Mouse (Mus musculus) adipocyte (in vitro differentiated cells): ENCODE results near the gene Spta1.

Experiments
- DNase-seq: peaks from one replicate; pipeline ENCODE4 v3.0.0-alpha.2; 2016; ENCODE audit warnings: low spot score

The Spta1 gene

DNA sequence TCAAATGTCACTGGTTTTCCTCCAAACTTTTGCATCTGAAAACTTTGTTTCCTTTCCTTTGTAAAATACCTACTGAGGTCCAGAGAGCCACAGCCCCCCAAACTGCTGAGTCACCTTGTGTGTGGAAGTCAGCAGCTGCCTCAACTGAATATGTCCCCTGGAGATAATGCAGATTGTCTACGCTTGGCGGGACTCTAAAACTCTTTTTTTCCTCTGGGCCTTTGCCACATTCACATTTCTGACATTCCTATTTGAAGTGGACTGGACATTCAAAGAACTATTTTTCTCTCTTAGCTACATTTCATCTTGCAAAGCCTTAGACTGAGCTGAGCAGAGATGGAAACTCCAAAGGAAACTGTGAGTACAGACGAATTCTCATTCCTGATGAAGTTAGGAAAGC lies at the start of gene Spta1:
Gene Spta1 (plus strand): TSS at position 172 of the 400 bp plus-strand sequence.
- DNase-seq, result no peak

DNA sequence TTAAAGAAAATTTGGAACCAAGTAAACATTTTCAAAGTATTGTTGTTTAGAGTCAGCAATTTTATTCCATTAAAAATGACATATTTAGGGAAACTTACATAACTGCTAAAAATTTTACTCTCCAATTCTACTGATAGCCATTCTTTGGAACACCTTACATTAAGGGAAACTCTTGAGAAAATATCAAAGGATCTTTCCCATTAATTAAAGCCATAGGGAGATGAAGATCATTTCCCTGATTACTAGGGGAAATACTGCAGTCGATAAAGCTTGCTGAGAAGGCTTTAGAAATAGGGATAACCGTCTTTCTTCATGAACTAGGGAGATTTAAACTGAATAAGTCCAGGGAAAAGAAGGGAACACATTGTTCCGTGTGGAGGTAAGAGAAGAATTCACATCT lies 41.4 kb upstream of the Spta1 start, which contains the start of gene Olfr424:
Gene Olfr424 (plus strand): TSS at position 301 of the 400 bp plus-strand sequence.
- no peak for DNase-seq

DNA sequence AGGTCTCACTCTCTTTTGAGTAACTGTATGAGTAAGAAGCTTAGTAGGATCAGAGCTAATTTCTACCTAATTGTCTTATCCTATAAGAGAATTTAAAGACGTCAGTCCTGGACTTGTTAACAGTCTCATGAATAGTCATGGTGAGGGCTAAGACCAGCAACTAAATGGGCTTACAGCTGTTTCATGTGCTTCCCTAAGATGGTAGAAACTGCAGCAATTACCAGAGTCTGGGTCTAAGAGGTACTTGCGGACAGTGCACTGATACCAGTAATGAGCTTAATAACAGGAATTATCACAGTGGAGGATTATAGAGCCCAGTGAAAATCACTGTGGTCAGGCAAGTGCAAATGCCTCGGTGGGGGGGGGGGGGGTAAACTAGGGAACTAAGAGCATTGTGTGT lies 40.6 kb upstream of the Spta1 start:
- DNase-seq, result no peak

DNA sequence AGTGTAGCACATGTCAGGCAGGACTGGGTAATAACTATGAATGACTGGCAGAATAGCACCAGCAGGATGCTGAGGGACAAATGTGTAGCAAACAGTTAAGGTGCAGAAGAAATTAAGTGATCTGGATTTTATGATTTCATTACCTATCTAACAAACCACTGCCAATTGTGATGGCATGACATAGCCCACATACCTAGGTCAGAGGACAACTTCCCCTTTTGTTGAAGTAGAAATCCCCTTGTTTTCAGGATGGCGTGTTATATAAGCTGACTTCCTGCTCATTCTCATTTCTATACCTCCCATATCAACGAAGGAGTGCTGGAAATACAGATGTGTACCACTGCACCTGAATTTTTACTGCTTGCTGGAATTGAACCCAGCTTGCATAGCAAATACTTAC lies 31.2 kb upstream of the Spta1 start:
- no peak for DNase-seq

DNA sequence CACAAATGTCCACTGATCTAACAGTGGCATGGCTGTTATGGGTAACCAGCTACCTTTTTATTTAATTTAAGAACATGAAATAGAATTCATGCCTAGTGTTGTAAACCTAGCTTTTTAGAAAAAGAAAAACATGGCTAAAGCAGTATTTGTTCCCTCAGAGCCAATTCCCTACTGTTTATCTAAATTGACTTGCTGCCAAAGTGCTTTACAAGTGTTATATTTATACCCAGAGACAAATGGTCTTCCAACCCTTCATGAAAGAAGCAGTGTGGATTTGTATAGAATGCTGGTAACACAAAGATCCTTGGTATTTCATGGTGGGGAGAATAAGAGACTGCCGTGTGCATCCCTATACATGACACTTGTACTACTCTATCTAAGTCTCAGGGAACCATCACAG lies 25.9 kb upstream of the Spta1 start:
- DNase-seq, result no peak

DNA sequence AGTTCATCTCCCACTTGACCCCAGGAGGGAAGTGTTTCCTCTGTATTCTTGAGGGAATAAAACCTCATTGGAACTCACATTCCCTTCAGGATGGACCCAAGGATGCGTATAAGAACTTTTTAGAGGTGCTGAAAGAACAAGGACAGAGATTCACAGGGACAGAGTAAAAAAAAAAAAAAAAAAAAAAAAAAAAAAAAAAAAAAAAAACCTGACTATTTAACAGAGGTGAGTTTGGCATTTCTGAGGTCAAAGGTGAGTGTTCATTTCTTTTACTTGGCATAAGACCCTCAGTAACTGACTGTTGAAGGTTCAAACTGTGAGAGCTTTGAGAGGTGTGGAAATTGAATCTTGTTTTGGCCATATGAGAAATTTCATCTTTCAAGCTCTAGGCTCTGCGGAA lies 23.3 kb upstream of the Spta1 start:
- DNase-seq, result no peak

DNA sequence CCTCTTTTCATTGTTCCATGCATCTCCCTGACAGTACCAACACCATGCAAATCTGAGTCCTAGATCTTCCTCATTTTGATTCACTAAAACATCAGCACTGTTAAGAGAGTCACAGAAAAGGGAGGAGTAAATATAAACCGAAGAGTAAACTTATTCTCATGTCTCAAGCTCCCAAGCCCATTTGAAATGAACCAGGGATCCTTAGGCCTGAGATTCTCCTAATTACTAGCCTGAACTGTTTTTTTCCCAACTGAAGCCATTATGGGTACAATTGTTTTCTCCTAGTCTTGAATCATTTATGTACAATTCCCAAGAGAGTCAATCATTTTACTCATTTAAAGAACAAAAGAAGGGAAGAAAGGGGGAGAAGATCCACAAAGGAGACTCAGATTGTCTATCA lies 17.2 kb upstream of the Spta1 start, which contains the start of gene Olfr420:
Gene Olfr420 (plus strand): TSS at position 301 of the 400 bp plus-strand sequence.
- no peak for DNase-seq

DNA sequence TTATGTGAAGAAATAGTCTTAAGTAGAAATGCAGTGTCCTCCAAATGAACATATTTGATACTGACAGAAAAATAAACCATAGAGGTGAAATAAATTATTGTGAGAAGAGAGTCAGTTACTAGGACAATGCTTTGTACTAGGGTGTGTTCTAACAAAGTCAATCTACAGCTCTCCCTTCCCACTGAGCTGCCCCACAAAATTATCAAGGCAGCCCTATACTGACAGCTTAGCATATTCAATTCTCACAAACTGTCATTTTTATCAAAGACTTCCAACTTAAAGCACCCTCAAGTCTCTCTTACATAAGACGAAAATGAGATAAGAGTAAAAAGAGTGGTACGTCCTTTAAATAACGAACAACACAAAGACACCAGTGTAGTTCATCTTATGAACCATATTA lies 15.0 kb upstream of the Spta1 start:
- DNase-seq, result no peak

DNA sequence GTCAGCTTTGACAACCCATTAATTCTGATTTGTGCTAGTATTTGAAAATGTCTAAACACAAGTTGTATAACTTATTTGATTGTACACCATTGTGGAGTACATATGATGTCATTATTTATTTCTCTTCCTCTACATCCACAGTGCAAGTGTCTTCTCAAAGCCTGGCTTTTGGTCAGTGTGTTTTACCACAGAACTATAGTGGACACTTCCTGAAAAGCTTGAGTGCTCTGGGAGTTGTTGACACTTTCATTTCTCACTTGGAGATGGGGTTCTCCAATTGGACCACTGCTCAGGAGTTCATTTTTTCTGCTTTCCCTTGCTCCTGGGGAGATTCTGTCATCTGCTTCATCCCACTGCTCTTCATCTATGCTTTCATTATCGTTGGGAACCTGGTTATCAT lies 14.1 kb upstream of the Spta1 start:
- DNase-seq, result no peak

DNA sequence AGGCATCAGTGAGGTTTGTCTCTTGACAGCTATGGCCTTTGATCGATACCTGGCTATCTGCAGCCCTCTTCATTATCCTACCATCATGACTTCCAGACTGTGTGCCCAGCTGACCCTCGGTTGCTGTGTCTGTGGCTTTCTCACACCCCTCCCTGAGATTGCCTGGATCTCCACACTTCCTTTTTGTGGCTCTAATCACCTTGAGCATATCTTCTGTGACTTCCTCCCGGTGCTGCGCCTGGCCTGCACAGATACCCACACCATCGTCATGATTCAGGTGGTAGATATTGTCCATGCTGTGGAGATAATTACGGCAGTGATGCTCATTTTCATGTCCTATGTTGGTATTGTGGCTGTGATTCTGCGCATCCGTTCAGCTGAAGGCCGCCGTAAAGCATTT lies 13.5 kb upstream of the Spta1 start:
- DNase-seq, result no peak

DNA sequence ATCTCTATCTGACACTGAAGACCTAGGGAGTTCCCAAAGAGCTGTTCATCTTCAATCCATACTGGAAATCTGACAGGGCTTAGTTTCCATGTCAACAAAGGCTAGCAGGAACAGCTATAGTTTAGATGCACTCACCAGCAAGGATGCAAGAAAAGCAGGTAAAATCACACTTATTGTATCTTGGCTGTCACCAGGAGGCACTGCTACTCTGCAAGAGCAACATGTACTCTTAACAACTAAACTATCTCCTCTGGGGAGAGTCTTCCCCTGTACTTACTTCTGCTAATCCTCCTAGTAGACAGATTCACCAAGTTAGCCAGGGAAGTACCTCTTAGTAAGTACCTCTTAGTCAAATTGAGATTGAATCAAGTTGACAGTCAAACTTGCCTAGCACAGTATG lies 3.6 kb upstream of the Spta1 start:
- DNase-seq, result no peak

DNA sequence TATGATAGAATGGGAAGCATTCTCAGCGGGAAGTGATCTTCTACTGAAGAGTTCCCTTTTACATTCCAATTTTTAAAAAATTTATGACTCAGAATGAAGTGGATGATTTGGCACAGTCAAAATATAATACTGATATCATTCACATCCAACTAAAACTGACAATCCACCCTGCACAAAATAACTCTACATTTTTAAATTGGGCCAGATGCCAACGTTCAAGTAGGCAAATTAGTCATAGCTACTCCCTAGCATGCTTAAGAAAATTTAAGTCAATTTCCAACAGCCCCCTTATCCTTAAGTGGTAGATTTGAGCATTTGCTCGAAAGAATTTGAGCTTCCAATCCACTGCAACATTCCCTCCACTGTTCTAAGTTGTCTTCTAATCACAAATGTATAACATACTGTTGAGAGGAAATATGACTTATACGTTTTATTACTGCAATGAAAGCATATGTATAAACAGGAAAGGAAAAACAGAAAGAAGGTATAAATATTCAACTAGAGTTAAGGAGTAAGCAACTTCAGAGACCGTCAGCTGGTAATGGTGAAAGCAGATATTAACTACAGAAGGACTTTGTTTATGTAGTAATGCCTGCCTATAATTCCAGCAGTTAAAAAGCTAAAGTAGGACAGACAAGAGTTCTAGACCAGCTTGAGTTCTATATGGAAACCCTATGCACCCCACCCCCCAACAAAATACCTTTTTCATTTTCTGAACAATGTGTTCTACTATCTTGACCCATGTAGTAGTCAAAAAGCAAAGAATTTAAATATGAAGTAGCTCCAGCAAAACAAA lies 1.7 kb upstream of the Spta1 start:
- DNase-seq, result no peak

DNA sequence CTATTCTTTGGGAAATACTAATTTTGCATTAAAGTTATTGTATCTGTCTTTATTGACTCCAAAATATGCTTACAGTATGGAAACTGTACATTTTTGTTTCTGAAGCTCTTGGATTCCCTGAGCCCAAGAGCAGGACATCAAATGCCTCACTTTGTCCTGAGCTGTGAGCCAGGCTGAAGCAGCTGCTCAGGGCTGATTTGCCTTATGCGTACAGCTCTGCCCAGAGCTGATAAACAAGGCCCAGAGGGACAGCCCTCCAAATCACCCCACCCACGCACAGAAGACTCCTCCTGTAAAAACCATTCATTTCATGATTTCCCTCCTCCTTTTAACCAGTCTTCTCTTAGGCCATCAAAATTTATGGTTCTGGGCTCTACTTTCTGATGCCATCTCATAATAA lies 1.0 kb upstream of the Spta1 start:
- no peak for DNase-seq

DNA sequence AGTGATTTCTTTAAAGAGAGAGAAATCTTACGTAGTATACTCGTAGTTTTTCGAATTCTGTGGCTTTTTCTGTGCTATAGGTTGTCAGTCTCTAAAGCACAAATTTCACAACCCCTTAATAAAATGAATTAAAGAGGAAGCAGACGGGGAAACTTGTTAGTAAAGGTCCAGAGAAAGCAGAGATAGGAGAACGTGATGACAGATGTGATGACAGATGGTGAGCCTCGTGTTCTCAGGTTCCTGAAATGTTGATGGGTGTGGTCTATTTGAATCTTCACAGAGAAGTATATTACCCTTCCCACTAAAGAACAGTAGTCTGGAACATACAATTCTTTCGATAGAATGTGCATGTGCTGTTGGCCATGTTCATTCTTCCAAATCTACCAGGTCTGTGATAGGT lies 32.1 kb downstream of the Spta1 start:
- DNase-seq, result no peak

DNA sequence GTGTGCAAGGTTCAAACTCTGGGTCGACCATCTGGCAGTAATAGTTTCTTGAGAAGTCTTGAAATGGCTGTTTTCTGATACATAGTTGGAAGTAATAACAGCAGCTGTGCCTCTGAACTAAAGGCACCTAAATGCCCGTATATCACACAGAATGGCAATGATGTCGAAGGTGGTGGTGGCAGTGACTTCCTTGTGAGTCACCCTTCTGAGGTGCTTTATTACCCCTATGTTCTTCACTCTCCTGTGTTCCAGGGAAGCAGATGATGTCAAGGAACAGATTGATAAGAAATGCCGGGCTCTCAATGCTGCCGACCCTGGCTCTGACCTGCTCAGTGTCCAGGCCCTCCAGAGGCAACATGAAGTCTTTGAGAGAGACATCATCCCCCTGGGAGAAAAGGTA lies 39.7 kb downstream of the Spta1 start:
- no peak for DNase-seq

DNA sequence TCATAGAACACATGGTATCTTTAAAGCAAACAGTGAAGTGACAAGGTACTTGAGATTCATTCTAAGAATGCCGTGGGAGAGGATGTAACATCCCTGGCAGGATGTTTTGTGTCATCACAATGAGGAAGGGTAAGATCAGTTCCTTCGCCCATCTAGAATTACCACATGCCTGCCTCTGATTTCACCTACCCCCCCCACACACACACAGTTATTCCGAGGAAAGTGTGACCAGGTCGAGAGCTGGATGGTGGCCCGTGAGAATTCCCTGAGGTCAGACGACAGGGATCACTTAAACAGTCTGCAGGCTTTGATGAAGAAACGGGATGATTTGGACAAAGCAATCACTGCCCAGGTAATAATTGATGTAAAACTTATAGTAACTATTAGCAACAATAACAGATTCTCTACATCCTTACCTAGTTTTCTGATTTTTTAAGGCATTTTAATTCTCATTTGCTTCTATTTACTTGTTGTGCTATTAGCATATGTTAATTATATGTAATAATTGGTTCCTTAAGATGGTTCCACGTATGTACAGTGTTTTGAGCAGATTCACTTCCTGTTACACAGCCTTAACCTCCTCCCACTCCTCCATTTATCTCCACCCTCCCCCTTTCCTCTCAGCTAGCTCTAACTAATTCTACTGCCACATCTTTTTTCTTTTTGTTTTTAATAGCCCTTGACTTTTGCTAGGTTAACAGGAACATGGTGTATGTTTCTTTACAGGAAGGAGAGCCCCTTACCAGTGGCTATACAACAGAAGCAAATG lies 42.9 kb downstream of the Spta1 start:
- no peak for DNase-seq

DNA sequence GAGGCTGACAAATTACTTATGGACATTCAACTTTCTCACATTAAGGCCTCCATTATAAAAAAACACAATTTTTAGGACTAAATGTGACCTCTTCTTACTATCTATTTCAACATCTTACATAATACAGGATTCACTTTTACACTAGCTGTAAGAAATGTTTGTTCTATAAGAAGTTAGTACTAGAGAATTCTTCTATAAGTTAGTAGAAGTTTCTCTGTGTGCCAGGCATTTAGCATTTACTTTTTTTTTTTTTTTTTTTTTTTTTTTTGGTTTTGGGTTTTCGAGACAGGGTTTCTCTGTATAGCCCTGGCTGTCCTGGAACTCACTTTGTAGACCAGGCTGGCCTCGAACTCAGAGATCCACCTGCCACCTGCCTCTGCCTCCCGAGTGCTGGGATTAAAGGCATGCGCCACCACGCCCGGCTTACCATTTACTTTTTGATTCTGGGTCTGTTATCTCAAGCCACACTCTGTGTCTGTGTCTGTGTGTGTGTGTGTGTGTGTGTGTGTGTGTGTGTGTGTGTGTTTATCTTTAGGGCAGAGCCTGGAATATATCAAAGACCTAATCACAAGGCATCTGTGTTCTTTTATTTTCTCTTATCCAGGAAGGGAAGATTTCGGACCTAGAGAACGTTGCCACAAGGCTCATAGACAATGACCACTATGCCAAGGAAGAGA lies 44.1 kb downstream of the Spta1 start:
- DNase-seq, result no peak

DNA sequence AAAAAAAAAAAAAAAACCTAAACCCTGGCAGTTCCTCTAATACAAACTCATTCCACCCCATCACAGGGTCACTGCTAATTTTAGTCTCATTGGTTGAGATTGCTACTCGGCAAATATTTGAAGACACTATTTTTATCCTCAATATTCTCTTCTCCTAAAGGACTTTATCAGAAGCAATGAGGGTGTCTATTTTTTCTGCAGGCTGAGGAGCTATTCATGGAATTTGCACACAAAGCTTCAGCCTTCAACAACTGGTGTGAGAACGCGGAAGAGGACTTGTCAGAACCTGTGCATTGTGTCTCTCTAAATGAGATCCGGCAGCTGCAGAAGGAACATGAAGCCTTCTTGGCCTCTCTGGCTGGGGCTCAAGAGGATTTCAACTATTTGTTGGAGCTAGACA lies 67.3 kb downstream of the Spta1 start:
- DNase-seq, result no peak

DNA sequence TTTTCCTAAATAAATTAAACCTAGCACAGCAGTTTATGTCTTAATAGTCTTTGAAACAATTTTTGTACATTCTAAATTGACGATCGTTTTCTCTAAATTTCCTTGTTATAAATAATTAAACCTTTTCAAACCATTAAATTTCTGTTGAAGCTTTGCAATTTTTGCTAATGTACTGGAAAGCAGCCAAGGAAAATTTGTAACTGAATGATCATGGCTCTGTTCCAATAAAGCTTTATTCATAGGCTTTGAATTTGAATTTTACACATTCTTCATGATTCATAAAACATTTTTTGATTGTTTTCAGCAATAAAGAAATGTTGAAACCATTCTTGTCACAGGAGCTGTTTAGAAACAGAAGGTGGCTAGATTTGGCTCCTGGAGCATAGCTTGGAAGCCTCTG lies 72.0 kb downstream of the Spta1 start:
- DNase-seq, result no peak

DNA sequence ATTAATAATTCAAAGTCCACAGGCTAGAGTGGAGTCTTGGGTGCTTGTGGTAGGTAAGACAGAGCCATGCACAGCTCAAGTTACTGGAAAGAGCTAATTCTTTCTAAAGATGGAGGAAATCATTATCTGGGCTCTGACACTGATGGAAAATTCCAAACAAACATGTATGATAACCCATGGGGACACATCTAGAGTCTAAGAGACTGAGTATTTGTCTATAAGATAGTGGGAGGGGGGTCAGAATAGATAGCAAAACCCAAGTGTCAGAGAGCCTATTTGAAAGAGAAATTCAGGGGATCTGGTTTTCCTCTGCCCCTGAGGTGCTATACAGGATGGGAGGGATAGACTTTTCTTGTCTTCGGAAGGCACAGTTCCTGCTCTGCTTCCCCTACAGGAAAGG lies 73.5 kb downstream of the Spta1 start:
- DNase-seq, result no peak

DNA sequence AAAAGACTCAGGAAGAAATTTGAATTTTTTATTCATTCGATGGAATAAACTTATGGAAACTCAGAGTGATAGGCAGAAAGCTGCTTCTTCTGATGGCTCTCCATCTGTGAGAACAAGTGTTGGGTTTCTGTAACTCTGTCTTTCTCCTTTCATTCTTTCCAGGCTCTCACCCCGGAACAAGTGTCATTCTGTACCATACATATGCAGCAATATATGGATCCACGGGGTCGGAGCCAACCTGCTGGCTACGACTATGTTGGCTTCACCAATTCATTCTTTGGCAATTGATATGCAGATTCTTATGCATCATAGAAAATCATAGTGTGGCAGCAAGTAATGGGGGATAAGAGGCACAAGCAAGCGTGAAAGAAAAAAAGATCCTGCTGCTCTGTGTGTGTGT lies 74.6 kb downstream of the Spta1 start:
- no peak for DNase-seq

DNA sequence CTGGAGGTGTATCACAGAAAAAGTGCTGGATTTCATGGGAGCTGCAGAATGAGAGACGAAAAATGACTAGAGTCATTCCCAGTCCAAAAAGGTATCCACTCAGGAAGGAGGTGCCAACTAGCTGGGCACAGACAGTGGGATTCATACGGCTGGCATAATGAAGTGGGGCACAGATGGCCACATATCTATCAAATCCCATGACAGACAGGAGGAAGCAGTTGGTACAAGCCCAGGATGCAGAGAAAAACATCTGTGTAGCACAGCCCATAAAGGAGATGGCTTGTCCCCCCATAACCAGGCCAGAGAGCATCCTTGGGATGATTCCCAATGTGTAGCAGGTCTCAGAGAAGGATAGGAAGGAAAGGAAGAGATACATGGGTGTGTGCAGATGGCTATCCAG lies 77.8 kb downstream of the Spta1 start:
- DNase-seq, result no peak

DNA sequence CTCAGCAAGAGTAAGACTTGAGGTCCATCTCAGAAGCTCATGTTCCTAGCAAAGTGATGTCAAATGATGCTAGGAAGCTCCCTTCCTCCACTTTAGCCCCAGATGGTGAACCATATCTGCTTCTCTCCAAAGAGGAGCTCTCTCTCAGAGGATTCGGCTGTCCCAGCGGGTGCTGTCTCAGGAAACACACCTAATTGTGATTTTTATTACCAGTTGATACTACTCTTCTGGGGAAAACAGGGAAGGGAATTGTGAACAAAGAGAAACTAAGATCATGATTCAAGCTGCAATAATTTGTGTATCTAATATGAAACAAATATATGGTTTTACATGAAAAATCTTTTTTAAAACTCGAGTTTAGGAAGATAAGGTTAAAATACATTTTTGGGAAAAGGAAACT lies 79.4 kb downstream of the Spta1 start, which contains the start of gene Olfr419:
Gene Olfr419 (minus strand): TSS at position 101 of the 400 bp plus-strand sequence.
- DNase-seq, result no peak
